Mouse (Mus musculus) stomach, postnatal 0 days (tissue): Measurements from ENCODE around the gene Polr2l.

Experiments used
- CTCF ChIP-seq: IDR thresholded peaks from 2 replicates; pipeline ENCODE4 v1.5.1; 2016; ENCODE audit warnings: antibody characterized with exemption, low read depth, mild to moderate bottlenecking, moderate library complexity
- EP300 ChIP-seq: optimal IDR thresholded peaks from 2 replicates; pipeline ENCODE3; 2016; ENCODE audit warnings: antibody characterized with exemption

- TF ChIP-seq CTCF (no peak), EP300 (no peak)
Observed at GRCm38 (mm10) chr7:141478270-141478748, 3.4 kb upstream of the Polr2l start.
